Mouse (Mus musculus) intestine, postnatal 0 days (tissue): ENCODE results near the gene Mipep. TPM values are rescaled to one million over a fixed set of nuclear protein-coding genes. Genes with fewer than 3 reads are reported as not detected.

ENCODE experiments used
- ATAC-seq: fragments of 200-750 bp; cut with Nextera tagmentation; 2 replicates; pipeline ENCODE4 v1.8.0; 2017; ENCODE audit warnings: mild to moderate bottlenecking, moderate TSS enrichment, moderate library complexity
- H3K27ac ChIP-seq: fragments of 300-500 bp; sonication (generic); 2 replicates; pipeline ENCODE4 v1.5.1; 2014; ENCODE audit warnings: mild to moderate bottlenecking, low read depth, low read length, moderate library complexity
- H3K27me3 ChIP-seq: fragments of 300-500 bp; sonication (generic); replicated peaks from 2 replicates; pipeline ENCODE4 v1.6.1; 2014; ENCODE audit warnings: low read length, mixed read lengths; ENCODE audit not compliant: control insufficient read depth, insufficient read depth
- H3K36me3 ChIP-seq: fragments of 300-500 bp; sonication (generic); 2 replicates; pipeline ENCODE4 v1.6.1; 2014; ENCODE audit warnings: mild to moderate bottlenecking, moderate library complexity; ENCODE audit not compliant: control insufficient read depth, insufficient read depth
- H3K4me1 ChIP-seq: fragments of 300-500 bp; sonication (generic); replicated peaks from 2 replicates; pipeline ENCODE4 v1.6.1; 2014; ENCODE audit warnings: antibody characterized with exemption, low read length, mixed read lengths; ENCODE audit not compliant: control insufficient read depth, insufficient read depth
- H3K4me2 ChIP-seq: fragments of 300-500 bp; sonication (generic); replicated peaks from 2 replicates; pipeline ENCODE4 v1.6.1; 2014; ENCODE audit warnings: low read depth, mild to moderate bottlenecking, moderate library complexity
- H3K4me3 ChIP-seq: fragments of 300-500 bp; sonication (generic); 2 replicates; pipeline ENCODE4 v1.5.1; 2014; ENCODE audit warnings: low read depth, low read length
- H3K9ac ChIP-seq: fragments of 300-500 bp; sonication (generic); 2 replicates; pipeline ENCODE4 v1.6.1; 2014; ENCODE audit warnings: mild to moderate bottlenecking, low read depth, low read length
- H3K9me3 ChIP-seq: fragments of 300-500 bp; sonication (generic); 2 replicates; pipeline ENCODE4 v1.6.1; 2016; ENCODE audit warnings: mixed run types; ENCODE audit not compliant: control insufficient read depth
- CTCF ChIP-seq: sonication (generic); IDR thresholded peaks from 2 replicates; pipeline ENCODE4 v1.5.1; 2016; ENCODE audit warnings: low read depth, mild to moderate bottlenecking, control low read depth, antibody characterized with exemption, moderate library complexity
- WGBS: fragments of 180-500 bp; shearing (Covaris S2); extraction: QIAGEN DNeasy Blood & Tissue Kit; methylation state at CpG from one replicate; pipeline ENCODE4 v1.1.7; 2014; 5-methylcytosine and 5-hydroxymethylcytosine counted together
- polyA plus RNA-seq: library from polyadenylated mRNA; unstranded; fragments of >200 nt; fragmentation: Nextera tagmentation; extraction: Ambion mirVana; gene quantifications from 2 replicates; pipeline ENCODE4 v1.2.1, GENCODE M21; 2015

Mipep gene
- polyA plus RNA-seq, 1 experiment from 2014 or later: 7.0 TPM

DNA sequence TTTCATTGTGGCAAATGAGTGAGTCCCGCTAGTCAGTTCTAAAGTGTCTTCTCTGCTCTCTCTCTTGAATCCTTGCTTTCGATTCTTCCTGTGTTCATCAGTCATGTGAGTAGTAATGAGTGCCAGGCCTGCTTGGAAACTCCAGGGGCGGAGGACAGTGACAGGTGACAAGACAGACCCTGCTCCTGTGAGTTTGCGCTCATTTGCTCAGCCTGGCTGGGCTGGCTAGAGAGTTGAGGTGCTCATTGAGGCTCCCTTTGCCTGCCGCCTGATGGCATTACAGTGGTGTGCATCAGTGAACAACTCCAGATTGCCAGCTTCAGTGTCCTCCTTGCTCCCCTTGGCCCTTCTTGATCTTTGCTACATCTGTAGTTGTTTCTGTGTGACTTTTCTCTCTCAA, 97.7 kb downstream of the Mipep start:
- ATAC-seq: no peak

DNA sequence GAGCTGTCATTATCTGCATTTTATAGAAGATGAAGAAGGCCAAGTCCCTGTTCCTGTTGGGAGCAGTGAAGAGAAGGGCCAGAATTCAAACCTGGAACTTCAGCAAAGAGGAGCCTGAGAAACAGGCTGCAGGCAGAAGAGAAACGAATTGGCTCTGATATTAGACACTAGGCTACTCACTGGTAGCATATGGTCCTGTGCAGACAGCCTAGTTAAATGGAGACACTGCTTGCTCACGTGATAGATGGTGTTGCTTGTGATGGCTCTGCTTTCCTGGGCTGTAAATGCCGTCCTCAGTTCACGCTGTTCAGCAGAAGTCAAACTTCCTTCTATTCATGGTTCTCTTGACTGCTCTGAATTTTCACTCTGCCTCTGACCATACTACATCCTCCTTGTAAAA, 98.3 kb downstream of the Mipep start:
- no peak for ATAC-seq
- 84% methylated on average over 4 of the region's 4 CpGs for WGBS
- H3K9me3 ChIP-seq: no peaks in the 10 kb centered on the region
- no peak overlapping the region for H3K27ac ChIP-seq
- no peak overlapping the region for H3K4me3 ChIP-seq
- H3K27me3 ChIP-seq: no peaks in the 10 kb centered on the region
- H3K4me1 ChIP-seq: no peaks in the 10 kb centered on the region
- H3K36me3 ChIP-seq: no peaks in the 10 kb centered on the region
- H3K4me2 ChIP-seq: no peak overlapping the region
- no peak overlapping the region for H3K9ac ChIP-seq
- TF ChIP-seq CTCF: no peak

More for the DNA sequence above, 97.7 kb downstream of the Mipep start:
- Histone ChIP-seq H3K4me3 (no peak overlapping the region), H3K4me2 (no peak overlapping the region), H3K36me3 (no peaks in the 10 kb centered on the region), H3K9ac (no peak overlapping the region), H3K4me1 (no peaks in the 10 kb centered on the region), H3K9me3 (no peaks in the 10 kb centered on the region), H3K27ac (no peak overlapping the region), H3K27me3 (no peaks in the 10 kb centered on the region)
- WGBS: 87% methylated on average over 5 of the region's 5 CpGs
- TF ChIP-seq CTCF: no peak

DNA sequence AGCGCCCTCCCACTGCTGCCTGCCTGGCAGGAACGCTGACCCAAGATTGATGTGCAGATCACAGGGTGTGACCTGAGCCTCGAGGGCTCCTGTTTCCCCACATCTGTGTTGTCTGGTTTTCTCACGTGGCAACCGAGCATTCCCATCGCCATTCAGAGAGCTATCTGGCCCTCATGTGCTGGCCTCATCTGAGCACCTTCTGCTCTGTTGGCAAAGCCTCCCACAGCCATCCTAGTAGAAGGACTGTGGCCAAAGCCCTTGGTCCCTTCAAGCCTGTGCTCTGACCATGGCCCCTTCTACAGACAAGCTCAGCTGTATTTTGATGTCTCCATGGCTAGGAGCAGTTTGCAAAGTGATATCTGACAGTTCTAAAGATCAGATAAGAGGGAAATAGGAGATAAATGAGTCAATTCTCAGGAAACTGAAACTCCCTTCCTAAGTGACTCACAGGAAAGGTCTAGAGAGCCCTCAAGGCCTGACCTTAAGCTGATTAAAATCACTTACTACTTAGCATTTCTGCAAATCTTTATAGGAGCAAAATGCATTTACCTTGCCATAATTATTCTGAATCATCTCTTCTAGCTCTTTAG, 101.1 kb downstream of the Mipep start:
- WGBS: 59% methylated on average over 6 of the region's 6 CpGs
- H3K9ac ChIP-seq: no peak overlapping the region
- H3K27ac ChIP-seq: no peak overlapping the region
- H3K36me3 ChIP-seq: no peaks in the 10 kb centered on the region
- no peak for ATAC-seq
- H3K4me1 ChIP-seq: no peaks in the 10 kb centered on the region
- H3K4me3 ChIP-seq: no peak overlapping the region
- H3K9me3 ChIP-seq: 0 out of 2 replicates have a peak, but pooled peaks cover 3% of the 10 kb centered on the region
- H3K27me3 ChIP-seq: no peaks in the 10 kb centered on the region
- TF ChIP-seq CTCF: no peak
- no peak overlapping the region for H3K4me2 ChIP-seq

DNA sequence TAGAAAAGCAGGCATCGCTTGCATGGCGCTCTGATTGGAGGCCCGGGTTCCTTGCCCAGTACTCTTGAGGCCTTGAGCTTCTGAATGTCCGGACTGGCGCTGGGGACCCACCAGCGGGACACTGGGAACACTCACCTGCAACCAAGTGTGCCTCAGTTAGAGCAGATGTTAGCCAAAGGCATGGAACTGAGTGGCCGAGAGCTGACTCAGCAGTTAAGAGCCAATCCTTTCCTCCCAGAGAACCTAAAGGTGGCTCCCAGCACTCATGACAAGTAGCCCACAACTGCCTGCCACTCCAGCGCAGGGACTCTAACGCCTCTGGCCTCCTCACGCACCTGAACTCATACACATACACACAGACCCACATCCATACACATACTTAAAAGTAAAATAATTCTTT, 109.5 kb downstream of the Mipep start:
- Histone ChIP-seq H3K4me3 (no peak overlapping the region), H3K4me1 (no peaks in the 10 kb centered on the region), H3K9me3 (no peaks in the 10 kb centered on the region), H3K36me3 (no peaks in the 10 kb centered on the region), H3K27ac (no peak overlapping the region), H3K4me2 (no peak overlapping the region), H3K27me3 (no peaks in the 10 kb centered on the region), H3K9ac (no peak overlapping the region)
- no peak for TF ChIP-seq CTCF
- no peak for ATAC-seq
- WGBS: 93% methylated on average over 10 of the region's 10 CpGs

DNA sequence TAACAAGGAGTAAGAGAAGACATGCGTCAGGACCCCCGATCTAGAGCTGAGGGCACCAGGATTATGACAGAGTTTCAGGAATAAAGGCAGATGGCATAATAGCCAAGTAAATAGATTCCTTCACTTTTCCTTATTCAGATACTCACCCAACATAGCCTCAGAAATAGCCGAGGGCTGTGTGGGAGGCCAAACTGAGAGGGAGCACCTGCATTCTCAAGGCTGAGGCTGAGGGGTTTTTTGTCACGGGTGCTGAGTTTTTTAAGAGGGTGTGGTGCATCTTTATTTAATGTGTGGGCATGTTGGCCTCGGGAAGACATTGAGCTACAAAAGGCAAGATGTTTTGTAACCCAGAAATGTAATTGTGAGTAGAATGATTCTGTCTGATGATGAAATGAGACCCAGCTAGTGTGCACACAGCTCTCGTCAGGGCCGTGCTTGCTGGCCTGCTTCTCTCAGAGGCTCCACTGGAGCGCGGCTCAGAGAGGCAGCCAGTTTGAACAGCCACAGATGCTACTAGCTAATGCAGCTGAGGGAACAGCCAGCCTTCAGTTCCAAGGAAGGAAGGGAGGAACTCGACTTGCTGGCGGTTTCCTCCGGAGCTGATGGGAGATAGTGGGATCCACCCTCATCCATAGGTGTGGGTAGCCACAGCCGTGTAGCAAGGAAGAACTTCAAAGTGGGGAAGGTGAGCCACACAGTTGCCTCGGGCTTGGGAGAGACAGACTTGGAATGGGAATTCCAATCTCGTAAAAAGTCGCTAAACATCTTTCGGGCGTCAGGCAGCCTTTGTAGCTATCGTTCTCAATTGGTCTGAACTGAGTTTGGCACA, 111.0 kb downstream of the Mipep start:
- no peaks in the 10 kb centered on the region for H3K9me3 ChIP-seq
- H3K9ac ChIP-seq: no peak overlapping the region
- ATAC-seq: no peak
- WGBS: 80% methylated on average over 19 of the region's 19 CpGs
- no peak for TF ChIP-seq CTCF
- H3K4me2 ChIP-seq: no peak overlapping the region
- no peak overlapping the region for H3K27ac ChIP-seq
- H3K4me3 ChIP-seq: no peak overlapping the region
- no peaks in the 10 kb centered on the region for H3K36me3 ChIP-seq
- no peaks in the 10 kb centered on the region for H3K27me3 ChIP-seq
- no peaks in the 10 kb centered on the region for H3K4me1 ChIP-seq

DNA sequence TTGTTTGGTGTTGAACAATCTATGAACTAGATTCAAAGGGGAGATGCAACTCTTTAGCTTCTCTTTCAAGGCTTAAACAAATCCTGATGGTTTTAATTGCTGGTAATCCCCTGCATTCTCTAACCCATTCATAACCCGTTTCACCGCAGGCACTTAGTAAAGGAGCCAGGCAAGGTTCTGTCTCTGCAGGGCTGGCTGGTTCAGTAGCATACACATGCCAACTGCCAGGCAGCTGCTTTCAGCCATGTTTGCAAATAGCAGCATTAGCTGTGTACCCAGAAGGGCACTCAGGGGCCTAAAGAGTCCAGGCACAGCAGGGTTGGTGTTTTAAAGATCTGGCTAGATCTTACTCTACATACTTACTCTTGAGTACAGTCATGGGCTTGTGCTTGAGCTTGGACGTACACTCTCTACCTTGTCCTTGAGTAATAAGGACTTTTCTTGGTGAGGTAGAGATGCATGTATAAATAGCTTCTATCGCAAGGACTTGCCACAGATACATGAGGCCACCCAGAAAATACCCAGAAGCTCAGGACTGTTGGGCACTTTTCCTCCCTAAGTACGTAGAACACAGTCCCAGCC, 113.8 kb downstream of the Mipep start:
- Histone ChIP-seq H3K27ac (no peak overlapping the region), H3K36me3 (no peaks in the 10 kb centered on the region), H3K9me3 (no peaks in the 10 kb centered on the region), H3K27me3 (no peaks in the 10 kb centered on the region), H3K9ac (no peak overlapping the region), H3K4me2 (no peak overlapping the region), H3K4me1 (no peaks in the 10 kb centered on the region), H3K4me3 (no peak overlapping the region)
- no peak for ATAC-seq
- TF ChIP-seq CTCF: no peak
- WGBS: 93% methylated on average over 5 of the region's 5 CpGs
